Mouse (Mus musculus): ENCODE measurements around the gene Krt33a. TPM values are rescaled to one million over a fixed set of nuclear protein-coding genes. Genes with fewer than 3 reads are reported as not detected.

The Krt33a gene
- polyA plus RNA-seq (2021; fragmentation: Nextera tagmentation), result not detected in 2 replicates
- long read RNA-seq, experiment 1, result 0 reads
- long read RNA-seq, experiment 2, partial matches to known transcripts, result 0 of 1 reads
- long read RNA-seq, experiment 2, other reads (novel, unspliced or antisense), result 1 of 1 reads

GRCm38 (mm10) chr11:100016112-100016511, at the start of gene Krt33a:
Gene Krt33a (minus strand): TSS chr11:100016212.

GRCm38 (mm10) chr11:100050451-100050850, 34.4 kb upstream of the Krt33a start, which contains the start of gene Krt31:
Gene Krt31 (minus strand): TSS chr11:100050551.

GRCm38 (mm10) chr11:100041454-100041853, 25.4 kb upstream of the Krt33a start, which contains the start of gene Krt34:
Gene Krt34 (minus strand): TSS chr11:100041554.

GRCm38 (mm10) chr11:100029768-100030167, 13.8 kb upstream of the Krt33a start, which contains the start of gene Krt33b:
Gene Krt33b (minus strand): TSS chr11:100029868.

GRCm38 (mm10) chr11:99993620-99994383, 22.2 kb downstream of the Krt33a start, which contains the start of gene Krtap17-1:
Gene Krtap17-1 (minus strand): TSS chr11:99993994.

GRCm38 (mm10) chr11:99986180-99986647, 29.8 kb downstream of the Krt33a start, which contains the start of gene Krtap16-1:
Gene Krtap16-1 (minus strand): TSS chr11:99986597.

GRCm38 (mm10) chr11:99978953-99979352, 37.1 kb downstream of the Krt33a start, which contains the start of gene Krtap29-1:
Gene Krtap29-1 (minus strand): TSS chr11:99979053.

Other genes starting within 250 kb of the Krt33a start
- not detected in 2 replicates for gene Gm11595, start 243.3 kb downstream of the Krt33a start, polyA plus RNA-seq (2021; fragmentation: Nextera tagmentation)
- not detected in 2 replicates for gene Krtap4-8, start 235.5 kb downstream of the Krt33a start, polyA plus RNA-seq (2021; fragmentation: Nextera tagmentation)
- not detected in 2 replicates for gene Krtap4-9, start 231.0 kb downstream of the Krt33a start, polyA plus RNA-seq (2021; fragmentation: Nextera tagmentation)
- gene Gm11596, start 222.7 kb downstream of the Krt33a start, polyA plus RNA-seq (2021; fragmentation: Nextera tagmentation), result not detected in 2 replicates
- not detected in 2 replicates for gene Gm11569, start 217.3 kb downstream of the Krt33a start, polyA plus RNA-seq (2021; fragmentation: Nextera tagmentation)
- not detected in 2 replicates for gene Gm11554, start 211.8 kb downstream of the Krt33a start, polyA plus RNA-seq (2021; fragmentation: Nextera tagmentation)
- not detected in 2 replicates for gene Krtap4-13, start 206.3 kb downstream of the Krt33a start, polyA plus RNA-seq (2021; fragmentation: Nextera tagmentation)
- not detected in 2 replicates for gene Gm11564, start 200.5 kb downstream of the Krt33a start, polyA plus RNA-seq (2021; fragmentation: Nextera tagmentation)
- gene 2300003K06Rik, start 178.1 kb downstream of the Krt33a start, polyA plus RNA-seq (2021; fragmentation: Nextera tagmentation), result not detected in 2 replicates
- not detected in 2 replicates for gene Krtap4-16, start 164.6 kb downstream of the Krt33a start, polyA plus RNA-seq (2021; fragmentation: Nextera tagmentation)
- not detected in 2 replicates for gene Gm11568, start 158.3 kb downstream of the Krt33a start, polyA plus RNA-seq (2021; fragmentation: Nextera tagmentation)
- not detected in 2 replicates for gene Gm11559, start 151.7 kb downstream of the Krt33a start, polyA plus RNA-seq (2021; fragmentation: Nextera tagmentation)
- gene Krtap9-1, start 142.8 kb downstream of the Krt33a start, polyA plus RNA-seq (2021; fragmentation: Nextera tagmentation), result not detected in 2 replicates
- not detected in 2 replicates for gene Gm11567, start 137.0 kb downstream of the Krt33a start, polyA plus RNA-seq (2021; fragmentation: Nextera tagmentation)
- gene Krtap31-1, start 108.3 kb downstream of the Krt33a start, polyA plus RNA-seq (2021; fragmentation: Nextera tagmentation), result not detected in 2 replicates
- not detected in 2 replicates for gene Gm11565, start 101.5 kb downstream of the Krt33a start, polyA plus RNA-seq (2021; fragmentation: Nextera tagmentation)
- gene Krtap31-2, start 79.9 kb downstream of the Krt33a start, polyA plus RNA-seq (2021; fragmentation: Nextera tagmentation), result not detected in 2 replicates
- not detected in 2 replicates for gene Krtap9-5, start 67.7 kb downstream of the Krt33a start, polyA plus RNA-seq (2021; fragmentation: Nextera tagmentation)
- gene Krtap29-1, start 37.2 kb downstream of the Krt33a start, polyA plus RNA-seq (2021; fragmentation: Nextera tagmentation), result not detected in 2 replicates
- gene Krtap16-1, start 29.6 kb downstream of the Krt33a start, polyA plus RNA-seq (2021; fragmentation: Nextera tagmentation), result not detected in 2 replicates
- not detected in 2 replicates for gene Krtap17-1, start 22.2 kb downstream of the Krt33a start, polyA plus RNA-seq (2021; fragmentation: Nextera tagmentation)
- not detected in 2 replicates for gene Krt33b, start 13.7 kb upstream of the Krt33a start, polyA plus RNA-seq (2021; fragmentation: Nextera tagmentation)
- not detected in 2 replicates for gene Krt34, start 25.3 kb upstream of the Krt33a start, polyA plus RNA-seq (2021; fragmentation: Nextera tagmentation)
- not detected in 2 replicates for gene Krt31, start 34.3 kb upstream of the Krt33a start, polyA plus RNA-seq (2021; fragmentation: Nextera tagmentation)
- not detected in 2 replicates for gene Krt32, start 72.0 kb upstream of the Krt33a start, polyA plus RNA-seq (2021; fragmentation: Nextera tagmentation)
- gene Krt35, start 80.0 kb upstream of the Krt33a start, polyA plus RNA-seq (2021; fragmentation: Nextera tagmentation), result not detected in 2 replicates
- gene Krt36, start 89.4 kb upstream of the Krt33a start, polyA plus RNA-seq (2021; fragmentation: Nextera tagmentation), result not detected in 2 replicates
- gene Krt13, start 105.4 kb upstream of the Krt33a start, polyA plus RNA-seq (2021; fragmentation: Nextera tagmentation), result not detected in 2 replicates
- gene Krt15, start 119.7 kb upstream of the Krt33a start, polyA plus RNA-seq (2021; fragmentation: Nextera tagmentation), result 3.1 and 4.5 TPM in 2 replicates
- 0.36 TPM in 1 of 2 replicates, not detected in the other for gene Krt19, start 132.5 kb upstream of the Krt33a start, polyA plus RNA-seq (2021; fragmentation: Nextera tagmentation)
- gene Krt9, start 177.0 kb upstream of the Krt33a start, polyA plus RNA-seq (2021; fragmentation: Nextera tagmentation), result 0.33 and 0.45 TPM in 2 replicates
- 0.13 TPM in 1 of 2 replicates, not detected in the other for gene Krt14, start 191.3 kb upstream of the Krt33a start, polyA plus RNA-seq (2021; fragmentation: Nextera tagmentation)
- not detected in 2 replicates for gene Krt16, start 232.7 kb upstream of the Krt33a start, polyA plus RNA-seq (2021; fragmentation: Nextera tagmentation)
- gene Krt17, start 244.8 kb upstream of the Krt33a start, polyA plus RNA-seq (2021; fragmentation: Nextera tagmentation), result 0.15 and 0.26 TPM in 2 replicates

Data from layer of hippocampus, adult 6 months (tissue).